Mouse (Mus musculus) spleen, embryonic (tissue): Measurements from ENCODE around the gene Clybl.

Source experiments
- CTCF ChIA-PET: fragments of 350-600 bp; sonication (Branson Sonifier 250); formaldehyde crosslinking; loops from one replicate; lab custom pipeline; 2022; lab: Charles Lee

Gene Clybl

DNA sequence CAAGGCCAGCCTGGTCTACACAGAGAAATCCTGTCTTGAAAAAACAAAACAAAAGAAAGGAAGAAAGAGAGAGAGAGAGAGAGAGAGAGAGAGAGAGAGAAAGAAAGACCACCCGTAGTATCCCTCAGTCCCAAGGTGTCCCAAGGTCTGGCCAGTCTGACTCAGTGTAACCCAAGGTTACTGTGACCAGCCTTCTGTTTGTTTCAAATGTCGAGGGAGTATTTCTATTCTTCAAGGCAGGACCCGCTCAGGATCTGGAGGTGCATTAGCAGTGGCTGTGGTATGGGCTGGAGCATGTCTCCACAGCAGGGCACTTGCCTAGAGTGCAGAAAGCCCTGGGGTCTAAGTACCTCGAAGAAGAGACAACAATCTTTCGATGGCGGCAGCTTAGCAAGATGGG, 15.3 kb downstream of the Clybl start:
- CTCF ChIA-PET = no interaction called here

DNA sequence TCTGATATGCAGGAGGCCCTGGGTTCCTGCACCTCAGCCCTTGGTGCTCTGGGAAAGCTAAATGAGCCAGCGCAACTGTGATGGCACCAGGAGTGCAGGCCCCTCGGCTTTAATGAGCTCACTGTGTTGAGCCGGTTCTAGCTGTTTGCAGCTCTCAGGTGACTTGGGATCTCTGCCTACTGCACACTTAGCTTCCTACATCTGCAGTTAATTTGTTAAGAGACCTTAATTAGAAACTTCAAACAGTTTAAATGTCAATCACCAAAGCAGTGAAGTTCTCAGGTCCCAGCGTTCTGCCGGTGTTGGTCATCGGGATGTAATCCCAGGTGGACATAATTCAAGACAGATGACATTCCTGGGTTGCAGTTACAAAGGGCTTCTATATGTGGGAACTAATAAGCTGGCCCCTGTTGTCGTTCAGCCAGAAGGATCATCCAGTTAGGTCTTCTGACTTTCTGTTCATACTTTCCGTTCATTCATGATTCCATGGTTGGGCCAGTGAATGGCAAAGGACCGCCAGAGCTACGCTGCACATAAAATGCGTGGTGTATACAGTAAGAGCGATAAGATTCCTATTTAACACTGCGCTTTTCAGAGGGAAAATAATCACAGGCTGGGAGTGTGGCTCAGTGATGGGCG, 18.9 kb downstream of the Clybl start:
- CTCF ChIA-PET = no interaction called here

DNA sequence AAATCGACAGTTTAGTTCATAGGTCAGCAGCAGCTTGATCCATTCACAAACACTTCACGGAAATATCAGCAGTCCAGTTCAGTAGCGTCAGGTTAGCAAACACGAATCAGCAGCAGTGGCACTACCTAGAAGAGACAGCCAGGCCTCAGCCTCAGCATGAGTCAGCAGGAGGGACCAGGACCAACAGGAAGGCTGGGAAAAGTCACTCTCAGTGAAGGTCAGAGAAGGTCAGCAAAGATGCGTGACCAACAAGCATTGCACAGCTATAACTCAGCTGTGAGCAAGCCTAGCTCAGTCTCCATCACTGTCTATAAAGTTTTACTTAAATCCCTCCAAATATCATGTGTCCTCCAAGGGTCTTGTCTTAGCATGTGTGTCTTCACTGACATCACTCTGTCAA, 27.7 kb downstream of the Clybl start:
- CTCF ChIA-PET = no interaction called here

DNA sequence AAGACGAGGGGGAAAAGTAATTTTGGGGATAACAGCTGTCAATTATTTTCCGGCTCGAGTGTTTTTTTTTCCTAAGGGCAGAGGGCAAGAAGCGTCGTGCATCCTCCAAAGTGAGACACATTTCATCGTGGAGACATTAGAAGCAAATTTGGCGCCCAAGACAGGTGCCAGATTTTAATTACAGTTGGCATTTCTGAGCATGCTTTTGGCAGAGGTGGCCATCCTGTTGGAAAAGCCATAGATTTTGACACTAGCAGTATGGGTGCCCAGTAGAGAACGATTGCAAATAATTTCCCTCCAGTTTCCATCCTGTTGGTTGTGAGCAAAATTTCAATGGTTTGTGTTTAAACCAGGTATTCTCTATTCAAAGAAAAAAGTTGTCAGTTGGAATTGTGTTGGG, 32.1 kb downstream of the Clybl start:
- CTCF ChIA-PET = no interaction called here

DNA sequence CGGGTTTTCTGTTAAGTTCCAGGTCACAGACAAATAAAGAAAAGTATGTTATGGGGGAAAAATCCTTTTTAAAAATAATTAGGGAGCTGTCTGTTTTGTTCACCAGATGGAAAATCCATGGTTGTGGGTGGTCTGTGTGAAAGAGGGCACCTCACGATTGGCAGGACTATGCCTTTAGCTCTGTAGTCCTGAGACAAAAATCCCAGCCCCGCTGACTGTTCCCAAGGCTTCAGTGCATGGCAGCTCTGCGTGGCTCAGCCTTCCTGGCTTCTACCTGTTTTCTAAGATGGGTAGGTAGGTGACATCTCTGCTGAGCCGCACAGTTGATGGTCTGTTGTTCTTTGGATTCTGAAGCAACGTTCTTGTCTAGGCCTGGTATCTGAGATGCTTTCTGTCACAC, 32.6 kb downstream of the Clybl start:
- CTCF ChIA-PET = no interaction called here

DNA sequence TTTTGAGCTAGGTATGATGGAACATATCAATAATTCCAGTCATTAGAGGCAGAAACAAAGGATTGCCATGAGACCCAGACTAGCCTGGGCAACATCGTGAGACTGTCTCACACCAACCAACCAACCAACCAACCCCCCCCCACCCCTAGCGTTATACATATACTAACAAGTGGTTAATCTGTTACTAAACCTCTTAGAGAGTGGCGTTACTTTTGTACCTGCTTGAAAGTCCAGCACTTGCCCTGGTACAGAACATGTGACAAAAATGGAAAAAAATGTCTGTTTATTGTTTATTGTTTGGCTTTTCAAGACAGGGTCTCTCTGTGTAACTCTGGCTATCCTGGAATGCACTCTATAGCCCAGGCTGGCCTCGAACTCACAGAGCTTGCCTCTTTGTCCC, 35.7 kb downstream of the Clybl start:
- CTCF ChIA-PET = interaction anchor here (0.7 kb wide), 1 partner anchor 1020 kb away, joined by 3 read pairs; no protein-coding TSS in a partner anchor

DNA sequence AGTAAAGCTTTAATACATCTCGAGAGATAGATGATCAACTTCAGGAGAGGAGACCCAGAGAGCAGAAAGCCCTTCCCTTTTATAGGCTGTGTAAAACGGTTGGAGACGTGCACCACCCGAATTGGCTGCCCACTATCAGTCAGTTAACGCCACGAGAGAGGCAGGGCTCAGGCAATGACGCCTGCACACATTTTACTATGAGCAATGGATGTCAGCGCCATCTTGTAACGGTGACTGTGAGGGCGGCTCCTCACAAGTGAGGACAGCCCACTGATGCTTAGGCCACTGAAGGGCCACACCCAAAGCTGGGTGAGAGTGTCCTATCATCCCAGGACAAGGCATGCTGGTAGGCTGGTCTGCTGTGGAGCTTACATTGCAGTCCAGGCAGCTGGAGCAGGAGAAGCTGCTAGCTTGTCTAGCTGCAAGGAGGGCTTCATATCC, 41.5 kb downstream of the Clybl start:
- CTCF ChIA-PET = no interaction called here

DNA sequence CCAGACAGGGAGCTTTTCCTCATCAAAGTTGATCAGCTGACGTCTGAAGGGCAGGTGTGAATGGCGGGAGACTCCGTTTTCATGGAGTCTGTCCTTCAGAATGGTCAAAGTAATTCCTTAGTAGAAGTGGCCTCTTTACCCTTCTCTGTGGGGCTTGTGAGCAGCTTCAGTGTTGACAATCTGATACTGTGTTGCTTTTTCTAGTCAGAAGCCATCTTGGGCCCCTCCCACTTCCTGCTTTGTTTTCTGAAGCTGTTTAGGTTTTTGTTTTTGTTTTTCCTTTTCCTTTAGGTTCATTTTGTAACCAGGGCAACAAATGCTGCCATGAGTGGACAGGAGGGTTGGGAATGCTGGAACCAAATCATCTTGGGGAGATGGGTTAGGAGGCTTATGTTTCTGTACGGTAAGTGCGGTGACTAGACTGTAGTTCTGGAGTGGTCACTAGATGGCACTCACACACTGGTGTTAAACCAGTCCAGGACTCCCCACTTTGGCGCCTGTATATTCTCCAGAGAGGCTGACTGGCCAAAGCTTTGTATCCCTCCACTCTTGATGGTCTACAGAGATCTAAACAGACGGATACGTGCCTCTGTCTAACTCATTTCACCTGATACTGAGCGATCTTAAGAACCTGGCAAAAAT, 42.1 kb downstream of the Clybl start:
- CTCF ChIA-PET = no interaction called here

DNA sequence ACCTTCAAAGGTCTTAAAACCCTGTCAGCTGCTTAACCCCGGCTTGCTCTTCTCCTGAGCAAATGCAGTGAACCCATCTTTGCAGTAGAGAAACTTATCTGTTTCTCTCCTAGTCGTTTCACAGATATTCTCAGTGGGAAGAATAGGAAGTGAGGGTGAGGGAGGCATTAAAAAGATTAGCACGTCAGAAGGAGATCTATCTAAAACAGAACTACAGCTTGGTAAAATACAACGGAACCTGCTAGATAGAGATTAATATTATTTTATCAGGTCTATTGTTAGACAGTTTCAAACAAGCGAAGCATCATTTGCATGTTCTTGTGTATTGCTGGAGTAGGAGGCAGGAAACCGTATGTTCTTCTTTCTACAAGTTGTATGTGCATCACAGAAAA, 42.6 kb downstream of the Clybl start:
- CTCF ChIA-PET = no interaction called here

DNA sequence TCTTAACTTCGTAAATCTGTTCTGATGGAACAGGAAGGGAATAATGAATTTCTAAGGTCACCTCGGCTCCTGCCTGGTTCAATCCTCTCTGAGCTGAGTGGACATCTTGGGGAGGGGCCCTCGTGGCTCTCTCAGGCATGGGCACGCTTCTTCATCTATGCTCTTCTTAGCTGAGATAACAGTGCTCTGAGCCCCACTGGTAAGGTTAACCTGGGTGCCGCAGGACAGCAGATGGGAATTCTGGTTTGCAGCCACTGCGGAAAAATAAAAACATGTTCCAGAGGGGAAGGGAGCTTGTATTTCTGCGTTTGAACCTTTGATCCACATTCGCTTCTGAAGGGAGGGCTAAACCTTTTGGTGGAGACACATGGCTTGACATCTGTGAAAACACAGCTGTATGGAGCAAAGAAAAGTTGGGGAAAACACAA, 43.0 kb downstream of the Clybl start:
- CTCF ChIA-PET = no interaction called here

DNA sequence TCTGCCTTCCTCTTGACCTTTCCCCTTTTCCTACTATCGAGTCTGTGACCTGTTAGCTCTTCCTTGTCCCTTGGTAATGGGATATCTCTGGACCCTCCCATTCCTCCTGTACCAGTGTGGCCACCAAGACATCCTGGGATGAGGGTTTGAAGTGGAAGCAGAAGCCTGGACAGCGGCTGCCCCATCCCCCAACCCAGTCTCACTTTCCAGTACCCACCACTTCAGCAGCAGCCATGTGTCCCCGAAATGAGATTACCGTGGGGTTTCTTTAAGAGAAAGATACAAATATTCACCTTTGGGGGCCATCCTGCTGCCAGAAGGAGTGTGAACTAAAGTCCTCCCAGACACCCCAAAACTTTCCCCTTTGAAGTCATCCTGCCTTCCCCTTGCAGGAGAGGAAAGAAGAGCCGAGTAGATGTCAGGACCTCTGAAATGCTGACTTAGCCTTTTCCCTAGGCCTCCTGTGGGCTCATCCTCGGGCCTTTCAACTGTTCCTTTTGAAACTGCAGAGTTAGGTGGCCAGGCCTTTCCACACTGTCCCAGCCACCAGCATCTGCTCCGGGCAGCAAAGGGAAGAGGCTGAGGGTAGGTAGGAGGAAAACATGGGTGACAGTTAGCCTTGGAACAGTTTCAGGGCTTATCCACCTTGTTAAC, 44.1 kb downstream of the Clybl start:
- CTCF ChIA-PET = interaction anchor here (0.9 kb wide), 1 partner anchor 29 kb away, joined by 6 read pairs; no protein-coding TSS in a partner anchor

DNA sequence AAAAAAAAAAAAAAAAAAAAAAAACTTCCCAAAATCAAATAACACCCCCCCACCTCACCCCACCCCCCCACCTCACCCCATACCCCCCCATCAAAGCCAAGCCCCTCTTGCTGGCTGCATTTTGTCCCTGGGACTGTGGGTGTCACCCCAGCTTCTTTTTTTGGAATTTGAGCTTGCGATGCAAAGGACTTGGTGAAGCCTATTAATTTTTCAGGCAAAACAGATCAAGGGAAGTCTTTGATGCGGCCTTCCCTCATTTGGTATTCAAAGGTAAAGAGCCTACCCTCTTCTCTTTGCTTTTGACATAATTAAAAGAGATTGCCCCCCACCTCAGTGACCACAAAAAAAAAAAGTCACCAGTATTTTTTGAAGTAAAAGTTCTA, 44.6 kb downstream of the Clybl start:
- CTCF ChIA-PET = interaction anchor here (0.9 kb wide), 1 partner anchor 29 kb away, joined by 6 read pairs; no protein-coding TSS in a partner anchor

DNA sequence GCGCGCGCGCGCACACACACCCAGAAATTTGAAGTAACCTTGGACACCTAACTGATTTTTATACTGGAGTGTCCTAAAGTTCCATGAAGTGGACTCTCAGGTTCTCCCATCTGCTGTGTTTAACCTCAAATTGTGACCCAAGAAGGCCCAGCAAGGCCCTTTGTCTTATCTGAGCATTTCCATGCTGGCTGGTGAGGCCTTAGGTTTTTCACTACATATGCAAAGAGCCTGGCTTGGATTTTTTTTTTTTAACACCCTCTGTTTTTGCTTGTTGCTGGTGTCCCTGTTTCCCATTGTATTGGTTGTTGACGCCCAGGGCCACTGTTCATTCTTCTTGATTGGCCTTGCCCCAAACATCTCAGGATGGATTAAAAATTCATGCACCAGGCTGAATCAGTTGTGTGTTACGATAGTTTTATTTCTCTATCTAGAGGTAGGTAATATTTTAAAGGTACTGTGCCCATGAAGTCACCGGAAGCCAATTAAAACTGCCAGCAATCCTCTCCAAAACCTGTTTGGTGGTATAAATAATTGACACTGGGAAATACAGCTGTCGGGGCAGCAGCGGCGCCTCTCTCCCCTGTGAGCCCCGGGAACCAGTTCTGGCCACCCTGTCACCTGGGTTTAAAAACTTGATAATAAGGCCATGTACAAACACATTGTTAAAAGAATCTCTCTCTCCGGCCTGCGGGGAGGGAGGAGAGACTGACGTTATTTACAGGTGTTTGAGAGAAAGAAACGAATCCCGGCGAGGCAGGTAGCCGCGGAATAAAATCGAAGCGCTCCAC, 45.4 kb downstream of the Clybl start:
- CTCF ChIA-PET = interaction anchor here (0.9 kb wide), 1 partner anchor 28 kb away, joined by 6 read pairs; no protein-coding TSS in a partner anchor

DNA sequence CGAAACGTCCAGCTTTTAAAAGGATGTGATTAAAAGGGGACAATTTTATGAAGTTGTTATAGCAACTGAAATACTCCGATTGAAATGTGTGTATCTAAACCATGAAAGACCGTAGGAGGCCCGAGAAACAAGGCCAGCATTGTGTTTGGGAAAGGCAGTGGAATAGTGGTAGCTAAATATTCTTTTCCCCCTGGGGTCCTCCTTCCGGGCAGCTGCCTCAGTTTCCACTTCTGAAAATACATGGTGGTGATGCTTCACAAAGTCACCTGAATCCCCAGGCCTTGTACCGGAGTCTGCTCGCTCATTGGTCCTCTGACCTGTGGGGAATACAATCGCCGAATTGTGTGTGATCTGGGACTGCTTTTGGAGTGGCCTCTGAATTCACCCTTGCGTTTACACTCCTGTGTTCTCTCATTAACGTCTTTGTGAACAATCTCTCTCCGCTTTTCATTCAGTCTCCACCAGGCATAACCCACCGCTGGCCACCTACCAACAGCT, 46.0 kb downstream of the Clybl start:
- CTCF ChIA-PET = interaction anchor here (0.9 kb wide), 1 partner anchor 539 kb away, joined by 6 read pairs; no protein-coding TSS in a partner anchor

DNA sequence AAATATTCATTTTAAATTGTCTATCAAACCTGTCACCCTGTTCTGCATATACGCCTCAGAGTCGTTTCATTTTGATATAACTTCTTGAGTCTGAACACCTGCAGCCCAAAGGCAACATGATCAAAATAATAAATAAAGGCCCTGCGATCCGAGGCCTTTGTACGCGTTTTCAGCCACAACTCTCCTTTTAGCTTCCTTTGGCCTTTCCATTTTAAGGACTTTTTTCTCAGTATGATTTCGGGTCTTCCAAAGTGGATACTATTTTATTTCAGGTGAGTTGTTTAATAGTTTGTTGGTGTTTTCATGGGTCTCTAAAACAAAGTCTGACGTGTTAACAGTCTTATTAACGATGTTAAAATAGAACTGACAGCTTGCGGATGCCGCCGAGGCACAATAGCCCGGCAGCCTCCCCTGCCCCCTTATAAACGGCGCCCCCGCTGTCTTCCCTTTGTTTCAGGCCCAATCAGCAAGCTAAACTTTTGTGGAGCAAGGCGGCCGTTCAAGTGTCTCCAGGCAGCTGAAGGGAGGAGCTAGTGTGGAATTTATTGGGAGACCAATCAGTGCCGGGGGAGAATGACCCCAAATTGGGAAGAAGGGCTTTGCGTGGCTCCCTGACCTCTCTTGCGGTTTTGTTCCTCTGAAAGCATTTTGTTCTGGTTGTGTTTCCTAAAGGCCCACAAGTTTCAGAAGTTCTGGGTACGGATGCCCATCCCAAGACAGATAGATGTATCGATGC, 47.5 kb downstream of the Clybl start:
- CTCF ChIA-PET = interaction anchor here (0.6 kb wide), 1 partner anchor 739 kb away, joined by 7 read pairs; no protein-coding TSS in a partner anchor

DNA sequence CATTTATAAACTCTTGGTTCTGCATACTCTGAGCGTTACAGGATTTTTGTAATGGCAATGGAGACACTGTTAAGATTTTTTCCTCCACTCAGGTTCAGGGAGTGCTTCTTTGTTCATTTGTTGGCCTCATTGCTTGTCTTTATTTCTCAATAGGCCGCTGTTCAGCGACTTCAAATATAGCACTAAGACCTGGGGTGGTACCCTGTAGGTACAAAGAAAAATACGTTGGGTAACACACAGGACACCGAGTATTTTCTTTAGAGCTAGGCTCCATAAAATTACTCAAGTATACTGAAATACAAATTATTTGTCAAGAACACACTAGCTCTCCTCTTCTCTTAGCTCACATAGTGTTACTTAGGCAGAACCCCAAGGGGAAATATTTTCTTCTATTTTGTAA, 48.5 kb downstream of the Clybl start:
- CTCF ChIA-PET = no interaction called here

DNA sequence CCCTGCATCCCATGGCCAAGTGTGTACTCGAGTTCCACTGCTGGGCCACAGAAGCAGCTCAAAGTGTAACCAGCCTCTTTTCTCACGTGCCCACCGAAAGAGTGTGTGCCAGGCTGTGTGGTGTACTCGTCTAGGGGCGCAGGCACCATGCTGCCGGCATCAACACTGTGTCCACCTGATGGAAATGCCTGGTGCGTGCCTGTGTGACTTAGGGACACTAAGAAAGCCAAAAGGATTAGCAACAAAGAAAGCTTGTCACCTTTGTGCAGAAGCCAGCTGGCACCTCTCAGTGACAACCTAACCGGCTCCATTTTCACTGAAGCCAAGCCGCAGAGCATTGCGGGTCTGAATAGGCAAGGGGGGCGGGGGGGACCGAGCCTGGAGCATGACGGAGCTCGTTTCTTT, 49.1 kb downstream of the Clybl start:
- CTCF ChIA-PET = no interaction called here

DNA sequence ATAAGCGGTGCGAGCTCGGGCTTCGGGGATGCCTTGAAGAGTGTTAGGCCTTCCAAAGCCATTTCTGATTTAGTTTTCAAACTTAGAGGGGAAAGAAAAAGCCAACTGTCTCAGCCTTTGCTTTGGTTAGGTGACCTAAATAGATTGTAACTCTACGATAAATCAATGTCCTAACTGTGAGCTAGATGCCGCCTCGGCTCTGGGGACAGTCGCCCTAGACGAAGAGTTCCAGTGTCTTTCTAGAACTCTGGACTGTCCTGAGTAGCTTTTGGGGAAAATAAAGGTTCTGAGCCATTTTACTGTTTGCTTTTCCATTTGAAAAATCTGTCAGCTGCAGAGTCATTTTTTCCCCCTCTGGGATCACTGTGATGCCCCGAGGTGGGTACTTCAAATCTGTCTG, 49.6 kb downstream of the Clybl start:
- CTCF ChIA-PET = interaction anchor here (0.7 kb wide), 1 partner anchor 628 kb away, joined by 3 read pairs; no protein-coding TSS in a partner anchor

DNA sequence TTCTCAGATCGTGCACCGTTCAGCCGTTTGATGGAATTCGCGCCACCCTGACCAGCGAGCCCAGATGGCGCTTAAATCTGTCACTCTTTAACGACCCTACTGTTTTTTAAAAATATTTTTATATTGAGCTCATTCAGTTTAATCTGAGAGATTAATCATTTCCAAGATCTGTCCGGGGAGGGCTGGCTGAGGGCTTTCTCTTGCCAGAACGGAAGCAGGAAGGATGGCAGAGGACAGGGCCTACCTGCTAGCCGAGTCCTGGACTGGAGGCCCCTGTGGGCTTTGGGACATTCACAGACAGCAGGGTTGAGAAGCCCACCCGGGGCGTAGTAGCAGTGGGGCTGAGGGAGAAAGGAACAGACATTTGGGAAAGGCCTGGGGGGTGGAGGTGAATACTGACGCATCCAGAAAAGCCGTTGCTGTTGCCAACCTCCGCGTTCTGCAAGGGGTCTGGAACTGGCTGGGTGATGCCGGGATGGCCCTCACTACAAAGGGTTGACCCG, 51.8 kb downstream of the Clybl start:
- CTCF ChIA-PET = no interaction called here

DNA sequence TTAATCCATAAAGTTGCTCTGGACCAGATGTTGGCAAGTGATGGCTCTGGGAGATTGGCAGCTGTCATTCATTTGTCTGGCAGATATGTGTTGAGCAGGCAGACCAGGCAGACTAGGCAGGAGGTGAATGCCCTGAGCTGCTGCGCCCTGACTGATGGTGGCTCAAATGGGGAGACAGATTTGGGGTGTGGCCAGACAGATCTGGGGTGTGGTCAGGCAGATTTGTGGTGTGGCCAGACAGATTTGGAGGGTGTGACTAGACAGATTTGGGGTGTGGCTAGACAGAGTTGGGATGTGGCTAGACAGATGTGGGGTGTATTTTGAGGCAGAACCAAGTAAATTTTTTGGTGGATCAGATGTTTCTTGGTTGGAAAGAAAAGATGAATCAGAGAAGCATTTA, 62.4 kb downstream of the Clybl start:
- CTCF ChIA-PET = no interaction called here
